Mouse (Mus musculus): Measurements from ENCODE around the gene Mkrn2. TPM values are rescaled to one million over a fixed set of nuclear protein-coding genes. Genes with fewer than 3 reads are reported as not detected.

Gene Mkrn2
- polyA plus RNA-seq, 1 experiment, result 158 TPM

- peaks cover 9% of the 10 kb centered on the region for H3K36me3 ChIP-seq (ENCODE audit: control insufficient read depth, insufficient read depth, low read length)
- 96% methylated on average over 1 of the region's 1 CpGs for WGBS
Observed at GRCm38 (mm10) chr6:115606461-115606860, 4.8 kb downstream of the Mkrn2 start.

GRCm38 (mm10) chr6:115607429-115607828 lies 5.7 kb downstream of the Mkrn2 start:
- Histone ChIP-seq H3K4me3 (ENCODE audit: control insufficient read depth, insufficient read depth, low read length) (no peak overlapping the region), H3K36me3 (ENCODE audit: control insufficient read depth, insufficient read depth, low read length) (peaks cover 16% of the 10 kb centered on the region), H3K4me1 (replicated peaks; ENCODE audit: control insufficient read depth, insufficient read depth, low read length) (peaks cover 11% of the 10 kb centered on the region), H3K27me3 (ENCODE audit: control insufficient read depth, insufficient read depth, low read length) (no peaks in the 10 kb centered on the region), H3K27ac (ENCODE audit: control insufficient read depth, insufficient read depth, low read length) (no peak overlapping the region)
- no peak for TF ChIP-seq CTCF (IDR thresholded peaks at IDR 0.05; ENCODE audit: borderline replicate concordance, control insufficient read depth, extremely low read depth, insufficient read depth, low read length, poor library complexity)
- no peak for TF ChIP-seq POLR2A (IDR thresholded peaks at IDR 0.05; ENCODE audit: control insufficient read depth, extremely low read depth, insufficient read depth, low read length, poor library complexity)
- DNase-seq, result no peak
- WGBS, result 96% methylated on average over 4 of the region's 4 CpGs

More at GRCm38 (mm10) chr6:115606461-115606860, 4.8 kb downstream of the Mkrn2 start:
- no peak for TF ChIP-seq POLR2A (IDR thresholded peaks at IDR 0.05; ENCODE audit: control insufficient read depth, extremely low read depth, insufficient read depth, low read length, poor library complexity)
- Histone ChIP-seq H3K4me1 (replicated peaks; ENCODE audit: control insufficient read depth, insufficient read depth, low read length) (peaks cover 13% of the 10 kb centered on the region), H3K27me3 (ENCODE audit: control insufficient read depth, insufficient read depth, low read length) (no peaks in the 10 kb centered on the region), H3K4me3 (ENCODE audit: control insufficient read depth, insufficient read depth, low read length) (no peak overlapping the region), H3K27ac (ENCODE audit: control insufficient read depth, insufficient read depth, low read length) (no peak overlapping the region)
- DNase-seq, result no peak

GRCm38 (mm10) chr6:115609121-115609520 lies 7.4 kb downstream of the Mkrn2 start:
- 91% methylated on average over 3 of the region's 3 CpGs for WGBS
- Histone ChIP-seq H3K36me3 (ENCODE audit: control insufficient read depth, insufficient read depth, low read length) (peaks cover 31% of the 10 kb centered on the region), H3K4me3 (ENCODE audit: control insufficient read depth, insufficient read depth, low read length) (no peak overlapping the region), H3K27me3 (ENCODE audit: control insufficient read depth, insufficient read depth, low read length) (no peaks in the 10 kb centered on the region), H3K4me1 (replicated peaks; ENCODE audit: control insufficient read depth, insufficient read depth, low read length) (0 out of 2 replicates have a peak, but pooled peaks cover 5% of the 10 kb centered on the region), H3K27ac (ENCODE audit: control insufficient read depth, insufficient read depth, low read length) (no peak overlapping the region)
- DNase-seq, result peak; percentile 55
- TF ChIP-seq POLR2A (IDR thresholded peaks at IDR 0.05; ENCODE audit: control insufficient read depth, extremely low read depth, insufficient read depth, low read length, poor library complexity) (no peak), CTCF (IDR thresholded peaks at IDR 0.05; ENCODE audit: borderline replicate concordance, control insufficient read depth, extremely low read depth, insufficient read depth, low read length, poor library complexity) (no peak)

- Histone ChIP-seq H3K4me3 (ENCODE audit: control insufficient read depth, insufficient read depth, low read length) (no peak overlapping the region), H3K4me1 (replicated peaks; ENCODE audit: control insufficient read depth, insufficient read depth, low read length) (0 out of 2 replicates have a peak, but pooled peaks cover 5% of the 10 kb centered on the region), H3K27me3 (ENCODE audit: control insufficient read depth, insufficient read depth, low read length) (no peaks in the 10 kb centered on the region), H3K27ac (ENCODE audit: control insufficient read depth, insufficient read depth, low read length) (peak overlapping the region; percentile 55), H3K36me3 (ENCODE audit: control insufficient read depth, insufficient read depth, low read length) (peaks cover 41% of the 10 kb centered on the region)
- DNase-seq, result no peak
- TF ChIP-seq POLR2A (IDR thresholded peaks at IDR 0.05; ENCODE audit: control insufficient read depth, extremely low read depth, insufficient read depth, low read length, poor library complexity) (no peak), CTCF (IDR thresholded peaks at IDR 0.05; ENCODE audit: borderline replicate concordance, control insufficient read depth, extremely low read depth, insufficient read depth, low read length, poor library complexity) (no peak)
- 87% methylated on average over 5 of the region's 5 CpGs for WGBS
Observed at GRCm38 (mm10) chr6:115610301-115610700, 8.6 kb downstream of the Mkrn2 start.

- DNase-seq, result no peak
- TF ChIP-seq CTCF (IDR thresholded peaks at IDR 0.05; ENCODE audit: borderline replicate concordance, control insufficient read depth, extremely low read depth, insufficient read depth, low read length, poor library complexity) (no peak), POLR2A (IDR thresholded peaks at IDR 0.05; ENCODE audit: control insufficient read depth, extremely low read depth, insufficient read depth, low read length, poor library complexity) (no peak)
- Histone ChIP-seq H3K36me3 (ENCODE audit: control insufficient read depth, insufficient read depth, low read length) (peaks cover 76% of the 10 kb centered on the region), H3K27ac (ENCODE audit: control insufficient read depth, insufficient read depth, low read length) (no peak overlapping the region), H3K27me3 (ENCODE audit: control insufficient read depth, insufficient read depth, low read length) (no peaks in the 10 kb centered on the region), H3K4me1 (replicated peaks; ENCODE audit: control insufficient read depth, insufficient read depth, low read length) (0 out of 2 replicates have a peak, but pooled peaks cover 5% of the 10 kb centered on the region), H3K4me3 (ENCODE audit: control insufficient read depth, insufficient read depth, low read length) (no peak overlapping the region)
Observed at GRCm38 (mm10) chr6:115613793-115614192, 12.1 kb downstream of the Mkrn2 start.

- no peak overlapping the region for H3K27ac ChIP-seq (ENCODE audit: control insufficient read depth, insufficient read depth, low read length)
- H3K4me1 ChIP-seq (replicated peaks; ENCODE audit: control insufficient read depth, insufficient read depth, low read length), result peaks cover 18% of the 10 kb centered on the region
- H3K36me3 ChIP-seq (ENCODE audit: control insufficient read depth, insufficient read depth, low read length), result peaks cover 82% of the 10 kb centered on the region
- H3K4me3 ChIP-seq (ENCODE audit: control insufficient read depth, insufficient read depth, low read length), result no peak overlapping the region
- TF ChIP-seq CTCF (IDR thresholded peaks at IDR 0.05; ENCODE audit: borderline replicate concordance, control insufficient read depth, extremely low read depth, insufficient read depth, low read length, poor library complexity) (no peak), POLR2A (IDR thresholded peaks at IDR 0.05; ENCODE audit: control insufficient read depth, extremely low read depth, insufficient read depth, low read length, poor library complexity) (no peak)
- 81% methylated on average over 3 of the region's 3 CpGs for WGBS
- no peaks in the 10 kb centered on the region for H3K27me3 ChIP-seq (ENCODE audit: control insufficient read depth, insufficient read depth, low read length)
- DNase-seq, result no peak
Observed at GRCm38 (mm10) chr6:115615983-115616382, 14.3 kb downstream of the Mkrn2 start.

GRCm38 (mm10) chr6:115619818-115620217 lies 18.1 kb downstream of the Mkrn2 start:
- Histone ChIP-seq H3K4me3 (ENCODE audit: control insufficient read depth, insufficient read depth, low read length) (no peak overlapping the region), H3K36me3 (ENCODE audit: control insufficient read depth, insufficient read depth, low read length) (peaks cover 82% of the 10 kb centered on the region)
- WGBS, result 39% methylated on average over 10 of the region's 10 CpGs

More at GRCm38 (mm10) chr6:115619818-115620217, 18.1 kb downstream of the Mkrn2 start:
- no peak for TF ChIP-seq CTCF (IDR thresholded peaks at IDR 0.05; ENCODE audit: borderline replicate concordance, control insufficient read depth, extremely low read depth, insufficient read depth, low read length, poor library complexity)
- TF ChIP-seq POLR2A (IDR thresholded peaks at IDR 0.05; ENCODE audit: control insufficient read depth, extremely low read depth, insufficient read depth, low read length, poor library complexity), result no peak
- peak; percentile 69 for DNase-seq
- Histone ChIP-seq H3K27ac (ENCODE audit: control insufficient read depth, insufficient read depth, low read length) (peak overlapping the region; percentile 86), H3K4me1 (replicated peaks; ENCODE audit: control insufficient read depth, insufficient read depth, low read length) (peaks cover 18% of the 10 kb centered on the region), H3K27me3 (ENCODE audit: control insufficient read depth, insufficient read depth, low read length) (no peaks in the 10 kb centered on the region)

Data from thymus, adult 2 months (tissue).